Mouse (Mus musculus) CH12.LX (cell line): ENCODE data around the gene Gcnt1. TPM values are rescaled to one million over a fixed set of nuclear protein-coding genes. Genes with fewer than 3 reads are reported as not detected.

Experiments
- DNase-seq: peaks from one replicate; pipeline ENCODE4 v3.0.0-alpha.2; 2013; ENCODE audit errors: extremely low read depth
- H3K27ac ChIP-seq: 2 replicates; pipeline ENCODE4 v1.5.1; 2012; ENCODE audit warnings: low read depth, mild to moderate bottlenecking, control low read depth, moderate library complexity; ENCODE audit not compliant: insufficient read depth
- H3K27me3 ChIP-seq: replicated peaks from 2 replicates; pipeline ENCODE3; 2012; ENCODE audit warnings: inconsistent platforms
- H3K36me3 ChIP-seq, 2 experiments: replicated peaks in 1 of 2; 2 replicates each; pipeline versions ENCODE3 to v1.6.1; 2012; ENCODE audit warnings: inconsistent platforms in 1 of 2, low read length in 1 of 2, mild to moderate bottlenecking in 1 of 2, mixed read lengths in 1 of 2, moderate library complexity in 1 of 2; ENCODE audit not compliant: control insufficient read depth in 1 of 2, insufficient read depth in 1 of 2
- H3K4me1 ChIP-seq, 2 experiments: 2 replicates each; pipeline ENCODE4 v1.6.1; 2012; ENCODE audit warnings: inconsistent platforms in 1 of 2, moderate library complexity in 1 of 2; ENCODE audit not compliant: insufficient read depth in 2 of 2, control insufficient read depth in 1 of 2
- H3K4me2 ChIP-seq: 2 replicates; pipeline ENCODE4 v1.6.1; 2012; ENCODE audit warnings: low read depth, mild to moderate bottlenecking, control low read depth; ENCODE audit not compliant: poor library complexity, insufficient read depth, severe bottlenecking
- H3K4me3 ChIP-seq, 3 experiments: fragments of 150-350 bp in 1 of 3; sonication (generic) in 1 of 3; replicated peaks in 1 of 3; 2 replicates each; pipeline versions ENCODE3 to v1.5.1; 2011 to 2012; ENCODE audit warnings: low read depth in 2 of 3, low read length in 2 of 3, mild to moderate bottlenecking in 2 of 3, moderate library complexity in 2 of 3, control low read depth in 1 of 3, improper control_type of control experiment in 1 of 3, inconsistent platforms in 1 of 3, mixed read lengths in 1 of 3; ENCODE audit not compliant: poor library complexity in 1 of 3
- H3K79me2 ChIP-seq: replicated peaks from 2 replicates; pipeline ENCODE4 v1.6.1; 2012; ENCODE audit warnings: mild to moderate bottlenecking, moderate library complexity; ENCODE audit not compliant: control insufficient read depth, poor library complexity, insufficient read depth, severe bottlenecking; ENCODE audit errors: extremely low read depth
- H3K9ac ChIP-seq: 2 replicates; pipeline ENCODE4 v1.6.1; 2012; ENCODE audit warnings: low read depth, mild to moderate bottlenecking, control low read depth, moderate library complexity; ENCODE audit not compliant: insufficient read depth
- H3K9me3 ChIP-seq: replicated peaks from 2 replicates; pipeline ENCODE3; 2012; ENCODE audit warnings: low read length, inconsistent platforms, mixed read lengths
- BHLHE40 ChIP-seq: IDR thresholded peaks from 2 replicates; pipeline ENCODE4 v1.6.1; 2011; ENCODE audit warnings: mild to moderate bottlenecking, low read depth, low read length, improper control_type of control experiment
- CHD1 ChIP-seq: IDR thresholded peaks from 2 replicates; pipeline ENCODE4 v1.6.1; 2012; ENCODE audit warnings: low read depth, low read length, improper control_type of control experiment, inconsistent platforms
- CHD2 ChIP-seq: IDR thresholded peaks from 2 replicates; pipeline ENCODE4 v1.6.1; 2011; ENCODE audit warnings: low read length, improper control_type of control experiment
- CTCF ChIP-seq, 2 experiments: IDR thresholded peaks in 1 of 2; conservative IDR thresholded peaks in 1 of 2; 2 replicates each; pipeline ENCODE4 v1.5.1; 2011 to 2012; ENCODE audit warnings: low read depth in 2 of 2, low read length in 2 of 2, improper control_type of control experiment in 1 of 2, inconsistent platforms in 1 of 2, mild to moderate bottlenecking in 1 of 2, moderate library complexity in 1 of 2
- E2F4 ChIP-seq: IDR thresholded peaks from 2 replicates; pipeline ENCODE4 v1.6.1; 2011; ENCODE audit warnings: low read depth, low read length, improper control_type of control experiment; ENCODE audit not compliant: insufficient replicate concordance
- ELF1 ChIP-seq: IDR thresholded peaks from 2 replicates; pipeline ENCODE4 v1.6.1; 2014; ENCODE audit warnings: low read depth, mild to moderate bottlenecking, inconsistent platforms, low read length, improper control_type of control experiment
- EP300 ChIP-seq: IDR thresholded peaks from 2 replicates; pipeline ENCODE4 v1.6.1; 2011; ENCODE audit warnings: low read length, improper control_type of control experiment
- ETS1 ChIP-seq: conservative IDR thresholded peaks from 2 replicates; pipeline ENCODE4 v1.6.1; 2012; ENCODE audit warnings: low read depth, mild to moderate bottlenecking, inconsistent platforms, low read length, improper control_type of control experiment, moderate library complexity
- HCFC1 ChIP-seq: IDR thresholded peaks from 2 replicates; pipeline ENCODE4 v1.6.1; 2012; ENCODE audit warnings: low read depth, mild to moderate bottlenecking, inconsistent platforms, low read length, improper control_type of control experiment
- JUN ChIP-seq: IDR thresholded peaks from 2 replicates; pipeline ENCODE4 v1.6.1; 2011; ENCODE audit warnings: low read depth, mild to moderate bottlenecking, low read length, improper control_type of control experiment, moderate library complexity; ENCODE audit not compliant: insufficient read depth
- KAT2A ChIP-seq: IDR thresholded peaks from 2 replicates; pipeline ENCODE4 v1.6.1; 2012; ENCODE audit warnings: low read length, improper control_type of control experiment, inconsistent platforms; ENCODE audit not compliant: insufficient replicate concordance
- MAFK ChIP-seq: IDR thresholded peaks from 2 replicates; pipeline ENCODE4 v1.6.1; 2011; ENCODE audit warnings: low read length, improper control_type of control experiment; ENCODE audit not compliant: insufficient replicate concordance
- MEF2A ChIP-seq: IDR thresholded peaks from 2 replicates; pipeline ENCODE4 v1.6.1; 2014; ENCODE audit warnings: low read depth, mild to moderate bottlenecking, inconsistent platforms, low read length, improper control_type of control experiment, borderline replicate concordance
- POLR2A ChIP-seq: IDR thresholded peaks from 2 replicates; pipeline ENCODE4 v1.6.1; 2011; ENCODE audit warnings: low read depth, mild to moderate bottlenecking, improper control_type of control experiment, low read length
- POLR2AphosphoS2 ChIP-seq: IDR thresholded peaks from 2 replicates; pipeline ENCODE4 v1.6.1; 2011; ENCODE audit warnings: low read depth, low read length, improper control_type of control experiment
- SIN3A ChIP-seq: IDR thresholded peaks from 2 replicates; pipeline ENCODE4 v1.6.1; 2012; ENCODE audit warnings: low read length, improper control_type of control experiment, inconsistent platforms
- SMC3 ChIP-seq: IDR thresholded peaks from 2 replicates; pipeline ENCODE4 v1.6.1; 2011; ENCODE audit warnings: low read depth, low read length, improper control_type of control experiment
- TBP ChIP-seq: conservative IDR thresholded peaks from 2 replicates; pipeline ENCODE4 v1.6.1; 2011; ENCODE audit warnings: low read depth, low read length, improper control_type of control experiment
- TCF12 ChIP-seq: IDR thresholded peaks from 2 replicates; pipeline ENCODE4 v1.6.1; 2014; ENCODE audit warnings: low read depth, mild to moderate bottlenecking, inconsistent platforms, low read length, improper control_type of control experiment
- UBTF ChIP-seq: IDR thresholded peaks from 2 replicates; pipeline ENCODE4 v1.6.1; 2012; ENCODE audit warnings: low read depth, mild to moderate bottlenecking, inconsistent platforms, low read length, improper control_type of control experiment, moderate library complexity
- USF1 ChIP-seq: IDR thresholded peaks from 2 replicates; pipeline ENCODE4 v1.6.1; 2014; ENCODE audit warnings: low read depth, mild to moderate bottlenecking, inconsistent platforms, low read length, improper control_type of control experiment
- USF2 ChIP-seq: conservative IDR thresholded peaks from 2 replicates; pipeline ENCODE4 v1.6.1; 2011; ENCODE audit warnings: low read depth, low read length, improper control_type of control experiment
- ZKSCAN1 ChIP-seq: IDR thresholded peaks from 2 replicates; pipeline ENCODE4 v1.6.1; 2012; ENCODE audit warnings: low read depth, inconsistent platforms, low read length, improper control_type of control experiment, borderline replicate concordance
- dilution Hi-C: fragments of 300-500 bp; cut with MboI; formaldehyde crosslinking; loops from 2 replicates; pipeline ENCODE4 v1.14.3; 2020; ENCODE audit warnings: low sequenced_read_pairs; ENCODE audit not compliant: extremely low pct_unique_long_range_greater_than_20kb, extremely low pct_ligation_motif_present
- in situ Hi-C: fragments of 300-500 bp; cut with MboI; formaldehyde crosslinking; loops from 3 replicates; pipeline ENCODE4 v1.14.3; 2019; ENCODE audit warnings: low sequenced_read_pairs, low pct_ligation_motif_present, low pct_unique_long_range_greater_than_20kb, mixed read lengths
- polyA plus RNA-seq: library from polyadenylated mRNA; unstranded; fragments of >175 nt; gene quantifications from 2 replicates; pipeline ENCODE4 v1.2.1, GENCODE M21; 2012; ENCODE audit warnings: low read depth; ENCODE audit not compliant: insufficient read length
- total RNA-seq, 2 experiments: library from RNA; depleted of rRNA; stranded (reverse); fragments of 300-350 nt in 1 of 2; fragments of >200 nt in 1 of 2; gene quantifications; 2 replicates each; pipeline ENCODE4 v1.2.3; 2012 to 2014

The Gcnt1 gene
- total and polyA plus RNA-seq, 3 experiments, result 4.2 to 7.6 (median 6.6) TPM

- Histone ChIP-seq H3K79me2 (no peaks in the 10 kb centered on the region), H3K9ac (no peak overlapping the region), H3K9me3 (no peaks in the 10 kb centered on the region), H3K4me3 (no peak overlapping the region), H3K36me3 (peaks cover 0 to 16% of the 10 kb centered on the region in 2 experiments), H3K4me1 (peaks cover 2 to 36% of the 10 kb centered on the region in 2 experiments; a peak in 3 of 4 replicates), H3K4me2 (no peak overlapping the region), H3K27me3 (no peaks in the 10 kb centered on the region), H3K27ac (no peak overlapping the region)
- no peak for DNase-seq
- in situ Hi-C loops (no loop called here), dilution Hi-C loops (no loop called here)
- TF ChIP-seq MAFK, result no peak
- no peak for TF ChIP-seq BHLHE40
- TF ChIP-seq ZKSCAN1, result no peak
- TF ChIP-seq POLR2AphosphoS2, result no peak
- no peak for TF ChIP-seq MEF2A
- TF ChIP-seq ETS1, result no peak
- TF ChIP-seq CTCF (conservative IDR thresholded peaks at IDR 0.05 in 1 of 2, IDR thresholded peaks at IDR 0.05 in 1 of 2; ENCODE audit: low read depth in 2 of 2, low read length in 2 of 2), result no peak
- TF ChIP-seq USF1, result no peak
- TF ChIP-seq POLR2A, result no peak
- no peak for TF ChIP-seq TCF12
- TF ChIP-seq E2F4, result no peak
- no peak for TF ChIP-seq KAT2A
- no peak for TF ChIP-seq CHD2
These were observed 18.3 kb downstream of the Gcnt1 start for GRCm38 (mm10) chr19:17354362-17354761.

GRCm38 (mm10) chr19:17353727-17354126 is 18.9 kb downstream of the Gcnt1 start:
- H3K79me2 ChIP-seq, result no peaks in the 10 kb centered on the region
- H3K9ac ChIP-seq, result no peak overlapping the region
- H3K4me2 ChIP-seq, result no peak overlapping the region
- in situ Hi-C loops (no loop called here), dilution Hi-C loops (no loop called here)
- no peak for DNase-seq
- peaks cover 0 to 19% of the 10 kb centered on the region in 2 experiments for H3K36me3 ChIP-seq
- H3K9me3 ChIP-seq, result no peaks in the 10 kb centered on the region
- H3K4me1 ChIP-seq, result peaks cover 0 to 32% of the 10 kb centered on the region in 2 experiments; a peak in 2 of 4 replicates
- H3K27ac ChIP-seq, result no peak overlapping the region
- H3K4me3 ChIP-seq, result no peak overlapping the region
- TF ChIP-seq SMC3, result no peak
- TF ChIP-seq SIN3A, result no peak
- no peaks in the 10 kb centered on the region for H3K27me3 ChIP-seq

GRCm38 (mm10) chr19:17347852-17348251 is 24.8 kb downstream of the Gcnt1 start:
- no peak for DNase-seq
- Histone ChIP-seq H3K36me3 (peaks cover 0 to 20% of the 10 kb centered on the region in 2 experiments), H3K27me3 (no peaks in the 10 kb centered on the region), H3K4me1 (peaks cover 0 to 6% of the 10 kb centered on the region in 2 experiments; a peak in 2 of 4 replicates), H3K27ac (no peak overlapping the region), H3K9ac (no peak overlapping the region), H3K79me2 (no peaks in the 10 kb centered on the region), H3K4me3 (no peak overlapping the region), H3K4me2 (no peak overlapping the region), H3K9me3 (no peaks in the 10 kb centered on the region)
- in situ Hi-C loops, result no loop called here
- TF ChIP-seq USF2, result no peak
- no peak for TF ChIP-seq ETS1
- no peak for TF ChIP-seq UBTF
- TF ChIP-seq POLR2A, result no peak
- TF ChIP-seq TBP, result no peak
- TF ChIP-seq CHD1, result no peak
- TF ChIP-seq HCFC1, result no peak
- TF ChIP-seq JUN, result no peak
- no peak for TF ChIP-seq ELF1
- no peak for TF ChIP-seq EP300
- dilution Hi-C loops, result no loop called here
